Mouse (Mus musculus) megakaryocyte, embryonic 14.5 days (primary cell): ENCODE data around the gene Trip10.

ENCODE experiments used
- FLI1 ChIP-seq: IDR thresholded peaks from 2 replicates; pipeline ENCODE4 v1.6.1; 2012; ENCODE audit warnings: low read length, inconsistent platforms, mixed read lengths
- GATA1 ChIP-seq: IDR thresholded peaks from 3 replicates; pipeline ENCODE4 v1.6.1; 2012; ENCODE audit warnings: mixed read lengths, low read length, inconsistent platforms, borderline replicate concordance

- TF ChIP-seq FLI1, result no peak
- no peak for TF ChIP-seq GATA1
These were observed 35.8 kb downstream of the Trip10 start for GRCm38 (mm10) chr17:57285077-57285476.
